9 mouse cellular contexts compared by ENCODE assay signal in genomic region chr7:27357595-27357978, GRCm38 (mm10). TPM values are rescaled to one million over a fixed set of nuclear protein-coding genes. Genes with fewer than 3 reads are reported as not detected.
DNase-seq lines count a peak whose midpoint lies in the region; ATAC-seq lines count a peak whose summit lies in the region.
"Had no signal": no experiment of that assay in that cellular context is flagged by ENCODE, and none has a peak within 500 bp of the region (broad histone marks: within the 10 kb centered on the region; RNA-seq: fewer than 3 reads in every experiment).

No protein-coding gene starts in this region.

- H3K9me3 ChIP-seq in heart, embryonic 14.5 days (ENCODE audit: control insufficient read depth, low read length), result no peaks in the 10 kb centered on the region
- no peaks in the 10 kb centered on the region for H3K9me3 ChIP-seq in intestine, embryonic 16.5 days (ENCODE audit: control insufficient read depth, low read length)
- H3K9me3 ChIP-seq in stomach, embryonic 16.5 days (replicated peaks; ENCODE audit: control insufficient read depth, low read length), result no peaks in the 10 kb centered on the region

- no peak for ATAC-seq in heart, embryonic 14.5 days (ENCODE audit: insufficient number of reproducible peaks, insufficient read depth, low FRiP score, low read depth)
- ATAC-seq in intestine, embryonic 16.5 days, result no peak
- no peak for ATAC-seq in stomach, embryonic 16.5 days (ENCODE audit: insufficient read depth, low FRiP score)

- peak overlapping the region; percentile 91 for H3K4me2 ChIP-seq in heart, embryonic 14.5 days (ENCODE audit: low read length)
- peak overlapping the region; percentile 81 for H3K4me2 ChIP-seq in intestine, embryonic 16.5 days (ENCODE audit: low read depth, low read length)
- peak overlapping the region; percentile 89 for H3K4me2 ChIP-seq in stomach, embryonic 16.5 days (ENCODE audit: low read depth, low read length)

- 24% methylated on average over 3 of the region's 3 CpGs for WGBS in heart, embryonic 14.5 days
- 24% methylated on average over 3 of the region's 3 CpGs for WGBS in intestine, embryonic 16.5 days
- WGBS in stomach, embryonic 16.5 days, result 14% methylated on average over 3 of the region's 3 CpGs

- H3K4me3 ChIP-seq in heart, embryonic 14.5 days (ENCODE audit: control insufficient read depth in 1 of 2, insufficient read depth in 1 of 2, low read depth in 1 of 2, low read length in 2 of 2), result peak overlapping the region; percentile 63 to 67; a peak in 3 of 4 replicates
- no peak overlapping the region; the same call in 1 of the 2 replicates for H3K4me3 ChIP-seq in intestine, embryonic 16.5 days (ENCODE audit: low read length)
- peak overlapping the region; percentile 73 for H3K4me3 ChIP-seq in stomach, embryonic 16.5 days (replicated peaks; ENCODE audit: low read length)

- peak overlapping the region; percentile 72; the same call in 1 of the 2 replicates for H3K9ac ChIP-seq in heart, embryonic 14.5 days (ENCODE audit: low read length)
- no peak overlapping the region for H3K9ac ChIP-seq in intestine, embryonic 16.5 days (ENCODE audit: low read depth, low read length)
- H3K9ac ChIP-seq in stomach, embryonic 16.5 days (ENCODE audit: low read length), result peak overlapping the region; percentile 72; the same call in 1 of the 2 replicates

- intact Hi-C loops in heart, postnatal 14 days (cut with DNase I), result no loop called here
- intact Hi-C loops in left cerebral cortex, postnatal 10 days (cut with DNase I), result no loop called here

- peak overlapping the region; percentile 43 to 85 for H3K27ac ChIP-seq in heart, embryonic 14.5 days (replicated peaks in 1 of 2; ENCODE audit: control insufficient read depth in 1 of 2, insufficient read depth in 1 of 2, low read depth in 2 of 2, low read length in 2 of 2)
- H3K27ac ChIP-seq in intestine, embryonic 16.5 days (ENCODE audit: low read length), result peak overlapping the region; percentile 89
- peak overlapping the region; percentile 96 for H3K27ac ChIP-seq in stomach, embryonic 16.5 days (ENCODE audit: low read length)

- no peak for DNase-seq in heart, postnatal 14 days
- DNase-seq in spleen, postnatal 36 days (ENCODE audit: low spot score in 2 of 2), result peak; percentile 57 to 65
- DNase-seq in spleen, adult 12 weeks (ENCODE audit: low spot score), result no peak
- DNase-seq in left cerebral cortex, postnatal 10 days (ENCODE audit: extremely low spot score in 1 of 2, low spot score in 2 of 2), result no peak
- no peak for DNase-seq in right cerebral cortex, postnatal 10 days (ENCODE audit: low spot score in 2 of 2)
- DNase-seq: thymus, postnatal 4 days had no signal

- H3K27me3 ChIP-seq in heart, embryonic 14.5 days (ENCODE audit: control insufficient read depth, insufficient read depth, low read length), result 0 out of 2 replicates have a peak, but pooled peaks cover 4% of the 10 kb centered on the region
- H3K27me3 ChIP-seq in intestine, embryonic 16.5 days (replicated peaks; ENCODE audit: control insufficient read depth, insufficient read depth, low read length), result 0 out of 2 replicates have a peak, but pooled peaks cover 3% of the 10 kb centered on the region
- no peaks in the 10 kb centered on the region; the same call in 1 of the 2 replicates for H3K27me3 ChIP-seq in stomach, embryonic 16.5 days (ENCODE audit: control insufficient read depth, insufficient read depth, low read length)

- 0 out of 2 replicates have a peak, but pooled peaks cover under 1% of the 10 kb centered on the region for H3K36me3 ChIP-seq in heart, embryonic 14.5 days (ENCODE audit: control insufficient read depth, insufficient read depth, low read length)
- H3K36me3 ChIP-seq in intestine, embryonic 16.5 days (ENCODE audit: control insufficient read depth, insufficient read depth, low read length), result no peaks in the 10 kb centered on the region
- H3K36me3 ChIP-seq in stomach, embryonic 16.5 days (ENCODE audit: control insufficient read depth, insufficient read depth, low read length), result no peaks in the 10 kb centered on the region

- peaks cover 8 to 27% of the 10 kb centered on the region in 2 experiments for H3K4me1 ChIP-seq in heart, embryonic 14.5 days (ENCODE audit: control insufficient read depth in 2 of 2, insufficient read depth in 2 of 2, low read length in 2 of 2)
- peaks cover 28% of the 10 kb centered on the region for H3K4me1 ChIP-seq in intestine, embryonic 16.5 days (ENCODE audit: control insufficient read depth, insufficient read depth, low read length)
- H3K4me1 ChIP-seq in stomach, embryonic 16.5 days (ENCODE audit: control insufficient read depth, insufficient read depth, low read length), result peaks cover 33% of the 10 kb centered on the region

RNA-seq across cellular contexts. Expression of gene Gm20479, which starts 0.4 kb away (rescaled TPM):
- polyA plus RNA-seq in heart, embryonic 14.5 days (2014; fragmentation: Nextera tagmentation; extraction: Ambion mirVana), result not detected in 2 replicates
- under 1 TPM in 1 of 2 experiments, not detected in 1; 0.76 TPM for total RNA-seq in heart, postnatal 14 days (2021)
- polyA plus RNA-seq in intestine, embryonic 16.5 days (2015; fragmentation: Nextera tagmentation; extraction: Ambion mirVana), result 1.6 TPM in 1 of 2 replicates, not detected in the other
- polyA plus RNA-seq in stomach, embryonic 16.5 days (2015; fragmentation: Nextera tagmentation; extraction: Ambion mirVana), result 3.0 TPM in 1 of 2 replicates, not detected in the other
- not detected for total RNA-seq in left cerebral cortex, postnatal 10 days (2021)

RNA-seq across cellular contexts. Expression of gene Shkbp1, which starts 1.8 kb away (rescaled TPM):
- 18.3 and 22.0 TPM in 2 replicates for polyA plus RNA-seq in heart, embryonic 14.5 days (2014; fragmentation: Nextera tagmentation; extraction: Ambion mirVana)
- total RNA-seq in heart, postnatal 14 days (2021), result 1 to 10 TPM; 8.6 to 9.7 TPM
- 35.6 and 37.8 TPM in 2 replicates for polyA plus RNA-seq in intestine, embryonic 16.5 days (2015; fragmentation: Nextera tagmentation; extraction: Ambion mirVana)
- polyA plus RNA-seq in stomach, embryonic 16.5 days (2015; fragmentation: Nextera tagmentation; extraction: Ambion mirVana), result 41.0 and 41.7 TPM in 2 replicates
- total RNA-seq in left cerebral cortex, postnatal 10 days (2021), result 10 to 100 TPM; 24.7 to 27.9 TPM

RNA-seq across cellular contexts. Expression of gene Ltbp4, which starts 20.1 kb away (rescaled TPM):
- polyA plus RNA-seq in heart, embryonic 14.5 days (2014; fragmentation: Nextera tagmentation; extraction: Ambion mirVana), result 47.7 and 55.1 TPM in 2 replicates
- total RNA-seq in heart, postnatal 14 days (2021), result 100 to 1,000 TPM; 354 to 358 TPM
- 70.2 and 79.2 TPM in 2 replicates for polyA plus RNA-seq in intestine, embryonic 16.5 days (2015; fragmentation: Nextera tagmentation; extraction: Ambion mirVana)
- 170 and 202 TPM in 2 replicates for polyA plus RNA-seq in stomach, embryonic 16.5 days (2015; fragmentation: Nextera tagmentation; extraction: Ambion mirVana)
- total RNA-seq in left cerebral cortex, postnatal 10 days (2021), result 10 to 100 TPM; 52.3 to 57.5 TPM

Comparison
In these comparisons a context has a peak if more than half of its experiments do, and no peak if none do; other contexts are left out.
1. DNase-seq: peak in spleen, postnatal 36 days (2 of 2); none in heart, postnatal 14 days (0 of 2), spleen, adult 12 weeks (single experiment), left cerebral cortex, postnatal 10 days (0 of 2) and right cerebral cortex, postnatal 10 days (0 of 2).
2. Peak in every context shown above with its lines, with median percentiles within 50 percentile points of each other: H3K27ac ChIP-seq and H3K4me2 ChIP-seq.